Mouse (Mus musculus): Measurements from ENCODE around the gene Rd3.
A peak's percentile ranks its signal among the peaks of the same experiment; 100 is the strongest.

Gene Rd3

GRCm38 (mm10) chr1:191977187-191977586 is at the start of gene Rd3:
Gene Rd3 (plus strand): TSS chr1:191977370.
- peak; percentile 80 to 85 for DNase-seq

- DNase-seq = peak in 1 of 2 experiments; percentile 48
Observed at GRCm38 (mm10) chr1:191928345-191928744, 48.8 kb upstream of the Rd3 start.

- no peak for DNase-seq
Observed at GRCm38 (mm10) chr1:191929065-191929464, 48.1 kb upstream of the Rd3 start.

- no peak for DNase-seq
Observed at GRCm38 (mm10) chr1:191929897-191930524, 47.2 kb upstream of the Rd3 start.

GRCm38 (mm10) chr1:191930525-191931105 is 46.6 kb upstream of the Rd3 start:
- DNase-seq = no peak

GRCm38 (mm10) chr1:191932286-191932985 is 44.7 kb upstream of the Rd3 start:
- DNase-seq = no peak

GRCm38 (mm10) chr1:191932986-191933632 is 44.1 kb upstream of the Rd3 start:
- DNase-seq = no peak

GRCm38 (mm10) chr1:191943638-191944037 is 33.5 kb upstream of the Rd3 start:
- DNase-seq = no peak

GRCm38 (mm10) chr1:191945341-191945740 is 31.8 kb upstream of the Rd3 start:
- DNase-seq = no peak

GRCm38 (mm10) chr1:191945756-191946155 is 31.4 kb upstream of the Rd3 start:
- no peak for DNase-seq

GRCm38 (mm10) chr1:191946261-191946660 is 30.9 kb upstream of the Rd3 start:
- DNase-seq = no peak

GRCm38 (mm10) chr1:191946835-191947234 is 30.3 kb upstream of the Rd3 start:
- DNase-seq = no peak

GRCm38 (mm10) chr1:191947796-191948195 is 29.4 kb upstream of the Rd3 start:
- no peak for DNase-seq

GRCm38 (mm10) chr1:191948600-191948999 is 28.6 kb upstream of the Rd3 start:
- DNase-seq = no peak

- no peak for DNase-seq
Observed at GRCm38 (mm10) chr1:191950611-191951010, 26.6 kb upstream of the Rd3 start.

- no peak for DNase-seq
Observed at GRCm38 (mm10) chr1:191952733-191953335, 24.3 kb upstream of the Rd3 start.

- no peak for DNase-seq
Observed at GRCm38 (mm10) chr1:191955101-191955500, 22.1 kb upstream of the Rd3 start.

GRCm38 (mm10) chr1:191956261-191956660 is 20.9 kb upstream of the Rd3 start:
- DNase-seq = no peak

GRCm38 (mm10) chr1:191956871-191957270 is 20.3 kb upstream of the Rd3 start:
- peak; percentile 49 to 70 for DNase-seq

- no peak for DNase-seq
Observed at GRCm38 (mm10) chr1:191957321-191957720, 19.8 kb upstream of the Rd3 start.

GRCm38 (mm10) chr1:191960946-191961345 is 16.2 kb upstream of the Rd3 start:
- DNase-seq = no peak

- no peak for DNase-seq
Observed at GRCm38 (mm10) chr1:191963413-191963812, 13.8 kb upstream of the Rd3 start.
